Mouse (Mus musculus) lung, postnatal 10 days (tissue): ENCODE measurements around the gene Ppp1r18.

Experiments used
- DNase-seq: peaks from one replicate; pipeline ENCODE4 v3.0.0; 2021

The Ppp1r18 gene

GRCm38 (mm10) chr17:35870151-35870883 lies 4.9 kb downstream of the Ppp1r18 start:
- peak; percentile 84 for DNase-seq

- DNase-seq = peak; percentile 54
Observed at GRCm38 (mm10) chr17:35870884-35871696, 5.7 kb downstream of the Ppp1r18 start.

GRCm38 (mm10) chr17:35873774-35874519 lies 8.6 kb downstream of the Ppp1r18 start:
- peak; percentile 93 for DNase-seq

GRCm38 (mm10) chr17:35874721-35875120 lies 9.3 kb downstream of the Ppp1r18 start:
- DNase-seq = peak; percentile 15

- DNase-seq = peak; percentile 98
Observed at GRCm38 (mm10) chr17:35879245-35880057, 14.1 kb downstream of the Ppp1r18 start, which contains the start of gene Dhx16. Gene Dhx16 (plus strand): TSS chr17:35879819.

GRCm38 (mm10) chr17:35882924-35883323 lies 17.5 kb downstream of the Ppp1r18 start:
- no peak for DNase-seq

- no peak for DNase-seq
Observed at GRCm38 (mm10) chr17:35883777-35884176, 18.4 kb downstream of the Ppp1r18 start.

- no peak for DNase-seq
Observed at GRCm38 (mm10) chr17:35887725-35888124, 22.3 kb downstream of the Ppp1r18 start.

- peak; percentile 92 for DNase-seq
Observed at GRCm38 (mm10) chr17:35896781-35897643, 31.6 kb downstream of the Ppp1r18 start, which contains the start of gene 2310061I04Rik. Gene 2310061I04Rik (minus strand): TSS chr17:35897431.

- no peak for DNase-seq
Observed at GRCm38 (mm10) chr17:35897644-35898573, 32.5 kb downstream of the Ppp1r18 start.

GRCm38 (mm10) chr17:35900636-35901035 lies 35.2 kb downstream of the Ppp1r18 start:
- DNase-seq = no peak

- DNase-seq = peak; percentile 80
Observed at GRCm38 (mm10) chr17:35903343-35903991, 38.1 kb downstream of the Ppp1r18 start.

- DNase-seq = no peak
Observed at GRCm38 (mm10) chr17:35903992-35904355, 38.6 kb downstream of the Ppp1r18 start.

- no peak for DNase-seq
Observed at GRCm38 (mm10) chr17:35905587-35905986, 40.2 kb downstream of the Ppp1r18 start.

- no peak for DNase-seq
Observed at GRCm38 (mm10) chr17:35907609-35908008, 42.2 kb downstream of the Ppp1r18 start.

- DNase-seq = no peak
Observed at GRCm38 (mm10) chr17:35909186-35909918, 44.0 kb downstream of the Ppp1r18 start.

GRCm38 (mm10) chr17:35909919-35910369 lies 44.6 kb downstream of the Ppp1r18 start, which contains the start of gene Atat1:
Gene Atat1 (minus strand): TSS chr17:35910075.
- DNase-seq = peak; percentile 99

- DNase-seq = no peak
Observed at GRCm38 (mm10) chr17:35914975-35915374, 49.6 kb downstream of the Ppp1r18 start.
